Mouse (Mus musculus) forebrain, embryonic 11.5 days (tissue): ENCODE results near the gene Lmtk2. TPM values are rescaled to one million over a fixed set of nuclear protein-coding genes. Genes with fewer than 3 reads are reported as not detected.

Experiments used
- ATAC-seq: fragments of 200-750 bp; cut with Nextera tagmentation; replicated peaks from 2 replicates; pipeline ENCODE4 v1.8.0; 2017; ENCODE audit warnings: moderate TSS enrichment; ENCODE audit not compliant: low FRiP score
- DNase-seq: peaks from one replicate; pipeline ENCODE4 v3.0.0-alpha.2; 2017; ENCODE audit warnings: low spot score
- H3K27ac ChIP-seq: fragments of 300-500 bp; sonication (generic); 2 replicates; pipeline ENCODE4 v1.5.1; 2014; ENCODE audit warnings: low read depth, low read length
- H3K27me3 ChIP-seq: fragments of 300-500 bp; sonication (generic); 2 replicates; pipeline ENCODE4 v1.6.1; 2014; ENCODE audit warnings: mild to moderate bottlenecking, low read length, mixed read lengths; ENCODE audit not compliant: control insufficient read depth, insufficient read depth
- H3K36me3 ChIP-seq: fragments of 300-500 bp; sonication (generic); 2 replicates; pipeline ENCODE4 v1.6.1; 2014; ENCODE audit warnings: mild to moderate bottlenecking, low read length, moderate library complexity, mixed read lengths; ENCODE audit not compliant: control insufficient read depth, insufficient read depth
- H3K4me1 ChIP-seq: fragments of 300-500 bp; sonication (generic); replicated peaks from 2 replicates; pipeline ENCODE4 v1.6.1; 2014; ENCODE audit warnings: low read length, mixed read lengths; ENCODE audit not compliant: control insufficient read depth, insufficient read depth
- H3K4me2 ChIP-seq: fragments of 300-500 bp; sonication (generic); 2 replicates; pipeline ENCODE4 v1.6.1; 2014; ENCODE audit warnings: low read depth, mild to moderate bottlenecking, low read length, moderate library complexity, mixed read lengths; ENCODE audit not compliant: severe bottlenecking
- H3K4me3 ChIP-seq: fragments of 300-500 bp; sonication (generic); 2 replicates; pipeline ENCODE4 v1.5.1; 2014; ENCODE audit warnings: low read depth, low read length
- H3K9ac ChIP-seq: fragments of 300-500 bp; sonication (generic); 2 replicates; pipeline ENCODE4 v1.6.1; 2014; ENCODE audit warnings: low read length
- H3K9me3 ChIP-seq: fragments of 300-500 bp; sonication (generic); 2 replicates; pipeline ENCODE4 v1.6.1; 2016; ENCODE audit warnings: low read length, mixed read lengths; ENCODE audit not compliant: control insufficient read depth
- WGBS: fragments of 180-500 bp; shearing (Covaris S2); extraction: QIAGEN DNeasy Blood & Tissue Kit; methylation state at CpG from one replicate; pipeline ENCODE4 v1.1.7; 2014; 5-methylcytosine and 5-hydroxymethylcytosine counted together
- polyA plus RNA-seq: library from polyadenylated mRNA; unstranded; fragments of >200 nt; fragmentation: Nextera tagmentation; extraction: Ambion mirVana; gene quantifications from 2 replicates; pipeline ENCODE4 v1.2.1, GENCODE M21; 2014

Lmtk2 gene
- polyA plus RNA-seq, 1 experiment from 2014 or later: 8.3 TPM

GRCm38 (mm10) chr5:144203398-144203959, 103.2 kb downstream of the Lmtk2 start:
- H3K27me3 ChIP-seq: no peaks in the 10 kb centered on the region
- peaks cover 5% of the 10 kb centered on the region; the same call in 1 of the 2 replicates for H3K9me3 ChIP-seq
- H3K9ac ChIP-seq: no peak overlapping the region
- no peaks in the 10 kb centered on the region; the same call in 1 of the 2 replicates for H3K36me3 ChIP-seq
- no peak overlapping the region for H3K4me3 ChIP-seq
- 92% methylated on average over 10 of the region's 10 CpGs for WGBS
- DNase-seq (no peak), ATAC-seq (no peak)
- H3K4me1 ChIP-seq: no peaks in the 10 kb centered on the region
- no peak overlapping the region for H3K4me2 ChIP-seq
- no peak overlapping the region for H3K27ac ChIP-seq

GRCm38 (mm10) chr5:144204303-144204702, 104.1 kb downstream of the Lmtk2 start:
- DNase-seq (no peak), ATAC-seq (no peak)
- H3K9ac ChIP-seq: no peak overlapping the region
- 93% methylated on average over 12 of the region's 12 CpGs for WGBS
- no peaks in the 10 kb centered on the region; the same call in 1 of the 2 replicates for H3K36me3 ChIP-seq
- no peak overlapping the region for H3K4me3 ChIP-seq
- peaks cover 5% of the 10 kb centered on the region; the same call in 1 of the 2 replicates for H3K9me3 ChIP-seq
- no peak overlapping the region for H3K4me2 ChIP-seq
- H3K27ac ChIP-seq: no peak overlapping the region
- H3K4me1 ChIP-seq: no peaks in the 10 kb centered on the region
- no peaks in the 10 kb centered on the region for H3K27me3 ChIP-seq

- 54% methylated on average over 10 of the region's 10 CpGs for WGBS
- DNase-seq: no peak
- Histone ChIP-seq H3K4me3 (no peak overlapping the region), H3K27ac (no peak overlapping the region), H3K9ac (no peak overlapping the region), H3K27me3 (no peaks in the 10 kb centered on the region), H3K9me3 (peaks cover 5% of the 10 kb centered on the region; the same call in 1 of the 2 replicates), H3K36me3 (no peaks in the 10 kb centered on the region; the same call in 1 of the 2 replicates), H3K4me1 (no peaks in the 10 kb centered on the region), H3K4me2 (no peak overlapping the region)
- ATAC-seq: no peak
Observed at GRCm38 (mm10) chr5:144204911-144205310, 104.7 kb downstream of the Lmtk2 start.

GRCm38 (mm10) chr5:144206069-144206468, 105.8 kb downstream of the Lmtk2 start:
- Histone ChIP-seq H3K36me3 (no peaks in the 10 kb centered on the region; the same call in 1 of the 2 replicates), H3K27me3 (no peaks in the 10 kb centered on the region), H3K9ac (no peak overlapping the region), H3K4me2 (no peak overlapping the region), H3K27ac (no peak overlapping the region), H3K4me3 (no peak overlapping the region), H3K9me3 (peaks cover 5% of the 10 kb centered on the region; the same call in 1 of the 2 replicates), H3K4me1 (no peaks in the 10 kb centered on the region)
- 95% methylated on average over 15 of the region's 15 CpGs for WGBS
- DNase-seq (no peak), ATAC-seq (no peak)

DNA sequence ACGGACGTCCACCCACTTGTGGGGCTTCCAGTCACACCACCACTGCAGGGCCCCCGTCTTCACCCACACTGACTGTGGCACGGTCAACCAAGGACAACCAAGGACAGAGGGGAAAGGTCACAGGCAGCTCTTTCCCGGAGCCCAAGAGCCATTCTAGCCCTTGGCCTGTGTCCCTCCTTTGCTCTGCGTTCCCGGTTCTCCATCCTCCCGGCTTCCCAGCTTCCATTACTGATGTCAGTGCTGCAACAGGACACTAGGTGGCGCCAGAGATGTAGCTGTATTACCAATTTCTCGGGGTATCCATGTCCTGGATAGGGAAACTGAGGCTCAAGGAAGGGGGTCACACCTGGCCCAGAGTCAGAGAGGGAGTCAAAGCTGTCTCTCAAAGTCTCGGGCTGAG, 107.2 kb downstream of the Lmtk2 start:
- no peak for ATAC-seq

GRCm38 (mm10) chr5:144214453-144214852, 114.2 kb downstream of the Lmtk2 start:
- Histone ChIP-seq H3K4me3 (no peak overlapping the region), H3K27ac (no peak overlapping the region), H3K4me2 (no peak overlapping the region), H3K9me3 (no peaks in the 10 kb centered on the region), H3K9ac (no peak overlapping the region), H3K4me1 (no peaks in the 10 kb centered on the region), H3K27me3 (no peaks in the 10 kb centered on the region), H3K36me3 (no peaks in the 10 kb centered on the region; the same call in 1 of the 2 replicates)
- ATAC-seq (no peak), DNase-seq (peak; percentile 80)
- 34% methylated on average over 7 of the region's 7 CpGs for WGBS

More for the DNA sequence above, 107.2 kb downstream of the Lmtk2 start:
- Histone ChIP-seq H3K36me3 (no peaks in the 10 kb centered on the region; the same call in 1 of the 2 replicates), H3K9me3 (peaks cover 1% of the 10 kb centered on the region; the same call in 1 of the 2 replicates), H3K4me1 (no peaks in the 10 kb centered on the region), H3K27me3 (no peaks in the 10 kb centered on the region), H3K4me3 (no peak overlapping the region), H3K9ac (no peak overlapping the region), H3K4me2 (no peak overlapping the region), H3K27ac (no peak overlapping the region)
- peak; percentile 71 for DNase-seq
- WGBS: 50% methylated on average over 11 of the region's 11 CpGs

GRCm38 (mm10) chr5:144215992-144216391, 115.8 kb downstream of the Lmtk2 start:
- no peak overlapping the region for H3K4me3 ChIP-seq
- ATAC-seq (no peak), DNase-seq (no peak)
- H3K27me3 ChIP-seq: no peaks in the 10 kb centered on the region
- H3K4me2 ChIP-seq: no peak overlapping the region
- no peak overlapping the region for H3K27ac ChIP-seq
- H3K4me1 ChIP-seq: no peaks in the 10 kb centered on the region
- WGBS: 86% methylated on average over 2 of the region's 2 CpGs
- H3K9ac ChIP-seq: no peak overlapping the region
- H3K36me3 ChIP-seq: no peaks in the 10 kb centered on the region; the same call in 1 of the 2 replicates
- no peaks in the 10 kb centered on the region for H3K9me3 ChIP-seq

- Histone ChIP-seq H3K9me3 (no peaks in the 10 kb centered on the region), H3K36me3 (no peaks in the 10 kb centered on the region; the same call in 1 of the 2 replicates), H3K4me1 (peaks cover 2% of the 10 kb centered on the region; the same call in 1 of the 2 replicates), H3K4me2 (no peak overlapping the region), H3K27ac (no peak overlapping the region), H3K4me3 (no peak overlapping the region), H3K27me3 (no peaks in the 10 kb centered on the region), H3K9ac (no peak overlapping the region)
- DNase-seq: no peak
- WGBS: 88% methylated on average over 7 of the region's 7 CpGs
- ATAC-seq: no peak
Observed at GRCm38 (mm10) chr5:144218061-144218460, 117.8 kb downstream of the Lmtk2 start.

DNA sequence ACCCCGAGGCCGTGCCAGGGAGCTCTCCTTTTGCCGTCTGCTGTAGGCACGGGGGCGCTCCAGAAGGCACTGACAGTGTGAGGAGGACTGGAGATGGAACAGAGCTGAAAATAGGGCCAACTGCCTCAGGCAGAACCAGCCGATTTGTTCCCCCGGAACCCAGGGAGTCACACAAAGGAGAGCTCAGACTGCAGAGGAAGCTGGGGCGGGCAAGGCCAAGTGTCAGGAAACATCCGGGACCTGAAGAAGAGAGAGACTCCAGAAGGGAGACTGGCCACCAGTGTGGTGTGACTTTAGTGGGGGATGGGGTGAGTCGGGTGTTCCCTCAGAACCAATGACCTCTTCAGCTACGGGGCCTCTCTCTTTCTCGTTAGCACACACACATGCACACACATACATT, 119.1 kb downstream of the Lmtk2 start:
- H3K9ac ChIP-seq: no peak overlapping the region
- no peaks in the 10 kb centered on the region for H3K27me3 ChIP-seq
- no peaks in the 10 kb centered on the region for H3K36me3 ChIP-seq
- 69% methylated on average over 12 of the region's 12 CpGs for WGBS
- H3K4me1 ChIP-seq: peaks cover 5% of the 10 kb centered on the region; the same call in 1 of the 2 replicates
- no peak overlapping the region for H3K27ac ChIP-seq
- no peaks in the 10 kb centered on the region for H3K9me3 ChIP-seq
- ATAC-seq: no peak
- H3K4me2 ChIP-seq: no peak overlapping the region
- H3K4me3 ChIP-seq: no peak overlapping the region
- no peak for DNase-seq
